Mouse (Mus musculus) B cell, adult 2 months (primary cell): Measurements from ENCODE around the gene Ppp1r3f.

Experiments used
- DNase-seq, 2 experiments: peaks; one replicate each; pipeline ENCODE4 v3.0.0; 2022

The Ppp1r3f gene

GRCm38 (mm10) chrX:7524961-7525360 is 49.1 kb downstream of the Ppp1r3f start:
- DNase-seq: no peak
